Mouse (Mus musculus) brain, embryonic 18.5 days (tissue): ENCODE results near the gene Pdzrn4.

ENCODE experiments used
- DNase-seq: peaks from one replicate; pipeline ENCODE4 v3.0.0-alpha.2; 2012; ENCODE audit warnings: low read depth, low spot score

Gene Pdzrn4

DNA sequence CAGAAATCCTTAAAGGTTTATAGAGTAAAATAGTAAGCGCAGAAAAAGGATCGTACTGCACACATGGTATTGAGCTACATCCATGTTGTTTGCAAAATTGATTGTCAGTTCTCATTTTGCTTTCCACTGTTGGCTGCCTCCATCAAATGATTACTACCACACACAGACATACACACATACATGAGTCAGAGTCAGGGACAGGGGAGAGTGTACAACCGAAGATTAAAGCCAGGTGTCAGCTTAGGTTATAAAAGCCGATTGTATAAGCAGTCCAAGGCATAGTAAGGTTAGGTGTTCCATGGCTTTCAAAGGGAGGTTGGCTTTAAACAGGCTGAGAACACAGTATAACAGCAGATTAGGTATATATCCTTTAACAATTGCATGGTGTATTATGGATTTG, 343.2 kb downstream of the Pdzrn4 start:
- no peak for DNase-seq

DNA sequence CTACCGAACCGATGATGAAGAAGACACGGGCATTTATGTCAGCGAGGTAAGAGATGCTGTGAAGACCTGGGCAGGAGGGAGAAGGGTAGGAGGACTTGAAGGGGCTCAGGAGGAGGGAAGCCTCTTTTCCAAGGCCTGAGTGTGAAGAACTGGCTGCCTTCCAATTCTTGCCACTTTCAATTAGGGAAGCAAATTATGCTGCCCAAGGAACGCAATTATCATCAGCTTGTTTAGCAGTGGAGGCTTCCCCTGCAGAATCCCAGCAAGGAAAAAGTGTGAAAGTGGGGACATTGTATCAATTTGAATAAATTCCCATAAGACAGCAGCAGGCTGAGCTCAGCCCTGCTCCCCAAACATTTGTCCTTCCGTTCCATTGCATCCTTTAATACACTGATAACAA, 346.9 kb downstream of the Pdzrn4 start:
- DNase-seq, result no peak

DNA sequence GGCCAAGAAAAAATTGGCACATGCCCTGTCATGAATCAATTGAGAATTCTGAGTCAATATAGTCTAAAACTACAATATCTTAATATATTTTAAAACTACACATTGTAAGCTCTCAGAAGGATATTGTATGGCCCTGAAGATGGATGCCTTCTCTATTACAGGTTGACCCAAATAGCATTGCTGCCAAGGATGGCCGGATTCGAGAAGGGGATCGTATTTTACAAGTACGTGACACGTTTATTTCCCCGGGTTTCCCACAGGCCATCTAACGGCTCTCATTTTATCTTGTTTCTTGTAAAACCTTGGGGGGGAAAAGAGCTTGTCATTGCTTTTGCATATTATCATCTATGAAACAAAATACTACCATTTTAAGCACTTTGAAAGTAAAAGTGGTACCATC, 349.4 kb downstream of the Pdzrn4 start:
- no peak for DNase-seq

DNA sequence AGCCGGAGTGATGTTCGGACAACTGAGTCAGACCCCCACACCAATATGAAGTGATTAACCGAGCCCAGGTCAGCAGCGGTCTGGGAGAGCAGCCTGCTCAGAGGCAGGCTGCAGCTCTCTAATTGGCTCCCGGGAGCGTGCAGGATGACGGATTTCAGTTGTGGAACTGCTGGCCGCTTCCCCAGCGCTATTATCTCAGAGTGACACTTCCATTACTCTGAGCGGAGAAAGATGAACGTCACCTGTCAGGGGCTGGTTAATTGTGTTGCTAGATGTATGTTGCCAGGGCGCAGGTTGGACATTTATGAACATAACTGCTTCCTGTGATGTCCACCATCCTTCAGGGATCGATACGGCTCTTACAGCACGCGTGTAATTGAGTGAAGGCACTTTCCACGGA, 355.5 kb downstream of the Pdzrn4 start:
- no peak for DNase-seq

DNA sequence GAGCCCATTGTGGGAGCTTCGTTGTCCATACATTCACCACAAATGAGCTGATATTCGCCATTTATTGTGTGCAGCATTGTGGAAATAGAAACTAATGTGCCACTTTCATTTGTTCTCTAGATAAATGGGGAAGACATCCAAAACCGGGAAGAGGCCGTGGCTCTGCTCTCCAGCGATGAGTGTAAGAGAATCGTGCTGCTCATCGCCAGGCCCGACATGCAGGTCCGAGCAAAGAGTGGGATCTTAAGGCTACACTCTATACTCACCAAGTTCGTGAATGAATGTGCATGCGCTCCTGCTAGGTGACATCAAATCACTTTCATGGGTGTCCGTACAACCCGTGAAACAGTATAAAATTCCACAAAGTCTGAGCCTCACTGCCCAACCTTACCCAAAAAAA, 355.9 kb downstream of the Pdzrn4 start:
- DNase-seq, result no peak

DNA sequence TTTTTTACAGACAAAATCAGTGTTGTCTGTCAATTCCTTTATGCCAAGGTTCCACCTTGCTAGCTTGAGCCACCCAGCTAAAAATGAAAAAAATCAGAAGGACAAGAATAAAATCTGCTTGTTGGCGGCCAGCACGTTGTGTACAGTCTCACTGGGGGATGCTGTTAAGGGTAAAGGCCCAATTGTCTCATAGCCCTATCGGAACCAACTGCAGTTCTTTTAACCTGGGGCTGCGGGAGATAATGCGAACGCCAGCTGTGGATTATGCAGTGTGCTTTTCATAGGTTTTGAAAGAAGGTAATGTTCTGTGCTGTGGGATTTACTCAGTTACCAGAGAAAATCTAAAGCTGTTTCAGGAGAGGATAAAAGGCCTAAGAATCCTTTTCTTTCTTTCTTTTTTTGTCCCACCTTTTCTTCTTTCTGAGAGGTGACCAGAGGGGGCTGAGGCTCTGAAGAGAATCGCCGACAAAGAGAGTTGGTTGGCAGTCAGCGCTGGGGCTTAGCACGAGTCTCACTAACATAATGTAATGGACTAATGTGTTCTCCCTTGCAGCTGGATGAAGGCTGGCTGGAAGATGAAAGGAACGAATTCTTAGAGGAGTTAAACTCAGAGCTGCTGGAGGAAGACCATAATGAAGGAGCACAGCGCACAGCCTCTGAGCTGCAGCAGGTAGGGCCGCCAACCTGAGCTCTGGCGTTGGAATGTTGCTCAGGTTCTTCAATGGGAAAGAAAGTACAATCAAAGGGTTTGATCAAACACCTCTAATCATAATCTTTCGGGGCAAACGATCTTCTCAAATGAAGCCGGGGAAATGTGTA, 360.6 kb downstream of the Pdzrn4 start:
- no peak for DNase-seq

DNA sequence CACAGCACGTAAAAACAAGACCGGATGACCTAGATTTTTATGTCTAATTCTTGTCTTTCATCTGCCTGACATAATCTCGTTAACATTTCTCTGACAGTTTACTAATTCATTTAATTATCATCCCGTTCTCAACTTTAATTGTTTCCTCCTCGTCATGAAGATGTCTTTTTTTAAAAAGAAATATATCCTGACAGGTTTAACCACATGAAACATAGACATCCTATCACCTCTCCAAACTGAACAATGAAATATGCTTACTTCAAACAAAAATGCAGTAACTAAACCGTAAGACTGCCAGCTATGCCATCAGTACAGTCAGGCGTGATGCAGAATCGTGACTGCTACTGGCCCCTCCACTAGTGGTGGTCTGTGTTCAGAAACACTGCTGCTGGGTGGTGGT, 362.3 kb downstream of the Pdzrn4 start:
- no peak for DNase-seq

DNA sequence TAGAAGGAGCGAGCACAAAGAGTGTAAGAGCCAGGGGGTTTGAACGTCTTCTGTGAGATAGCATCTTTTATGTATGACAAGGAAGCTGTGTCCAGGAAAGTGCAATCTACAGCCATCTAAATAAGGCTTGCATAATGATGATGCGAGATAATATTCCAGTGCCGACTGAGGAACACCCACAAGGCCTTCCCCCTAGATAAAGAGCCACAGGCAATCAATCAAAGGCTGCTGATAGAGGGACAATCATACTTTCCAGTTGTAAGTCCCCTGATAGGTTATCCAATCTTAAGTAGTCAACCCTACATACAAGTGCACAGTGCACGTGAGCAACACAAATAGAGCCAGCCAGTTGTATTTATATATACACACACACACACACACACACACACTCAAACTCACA, 366.6 kb downstream of the Pdzrn4 start:
- no peak for DNase-seq

DNA sequence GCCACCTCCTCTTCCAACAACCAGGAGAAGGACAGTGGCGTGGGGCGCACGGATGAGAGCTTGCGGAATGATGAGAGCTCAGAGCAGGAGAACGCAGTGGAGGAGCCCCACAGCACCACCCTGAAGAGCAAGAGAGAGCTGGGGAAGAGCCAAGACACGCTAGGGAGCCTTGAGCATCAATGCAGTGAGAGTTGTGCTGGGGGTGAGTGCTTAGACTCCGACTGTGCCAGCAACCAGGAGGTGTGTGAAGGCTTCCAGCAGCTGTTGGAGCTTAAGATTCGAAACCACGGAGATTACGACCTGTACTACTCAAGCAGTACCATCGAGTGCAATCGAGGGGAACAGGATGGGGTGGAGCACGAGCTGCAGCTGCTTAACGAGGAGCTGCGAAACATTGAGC, 372.9 kb downstream of the Pdzrn4 start:
- no peak for DNase-seq

DNA sequence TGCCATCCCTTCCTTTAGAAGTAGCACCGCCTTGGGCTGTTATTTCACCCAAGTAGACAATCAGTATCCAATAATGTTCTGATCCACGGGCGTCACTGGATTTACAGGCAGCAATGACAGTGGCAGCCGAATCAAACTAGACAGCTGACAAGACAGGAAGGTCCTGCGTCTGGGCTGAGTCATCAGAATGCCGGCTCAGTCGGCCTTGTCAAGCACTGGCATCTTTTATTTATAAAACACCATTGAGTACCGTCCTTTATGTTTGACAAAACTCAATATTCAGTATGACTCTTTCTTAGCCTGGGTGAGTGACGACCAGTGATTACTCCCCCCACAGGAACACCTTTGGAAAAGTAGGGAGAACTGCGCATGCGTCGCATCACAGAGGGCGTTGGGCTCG, 391.4 kb downstream of the Pdzrn4 start:
- no peak for DNase-seq

DNA sequence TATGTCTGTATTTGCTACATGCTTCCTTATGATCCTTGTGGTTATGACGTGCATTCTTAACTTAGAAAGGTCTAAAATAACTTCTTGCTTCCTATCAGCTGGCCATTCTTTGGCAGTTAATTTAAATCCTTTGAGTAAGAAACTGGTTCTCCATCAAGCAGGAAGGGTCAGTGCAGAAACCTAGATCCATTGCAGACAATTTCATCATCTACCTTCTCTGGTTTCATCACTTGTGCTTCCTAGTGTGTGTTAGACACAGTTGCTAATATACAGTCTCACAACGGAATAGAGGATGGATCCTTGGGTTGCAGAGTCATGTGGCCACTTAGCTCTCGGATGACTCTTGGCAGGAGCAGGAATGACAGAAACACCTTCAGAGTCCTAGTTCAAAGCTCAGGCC, 397.6 kb downstream of the Pdzrn4 start:
- DNase-seq, result no peak

DNA sequence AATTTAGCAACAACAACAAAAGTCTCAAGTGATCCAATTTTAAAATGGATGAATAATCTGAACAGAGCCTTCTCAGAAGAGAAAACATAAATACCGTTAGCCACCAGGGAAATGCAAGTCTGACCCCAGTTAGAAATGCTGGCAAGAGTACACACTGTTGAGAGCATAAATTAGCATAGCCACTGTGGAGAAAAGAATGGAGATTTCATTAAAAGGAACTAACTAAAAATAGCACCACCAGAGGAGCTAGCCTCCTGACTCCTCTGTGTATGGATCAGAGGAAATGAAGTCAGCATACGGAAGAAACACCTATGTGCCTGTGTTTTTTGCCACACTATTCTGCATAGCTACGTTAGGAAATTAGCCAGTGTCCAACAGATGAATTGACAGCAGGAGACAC, 409.3 kb downstream of the Pdzrn4 start:
- DNase-seq, result no peak

DNA sequence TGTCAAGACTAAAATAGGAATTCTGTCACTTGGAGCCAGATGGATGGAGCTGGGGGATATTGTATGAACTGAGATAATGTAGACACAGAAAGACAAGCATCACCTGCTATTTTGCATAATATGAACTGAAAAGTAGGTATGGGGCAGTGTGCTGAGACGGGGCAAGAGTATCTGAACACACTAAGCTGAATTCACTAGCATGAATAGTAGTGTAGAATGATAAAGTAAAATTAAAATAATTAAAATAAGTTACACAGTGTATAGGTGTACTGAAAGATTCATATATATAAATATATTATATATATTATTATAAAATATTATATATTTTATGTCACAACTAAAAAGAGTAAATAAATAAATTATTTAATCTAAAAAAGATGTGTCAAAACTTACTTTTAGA, 409.7 kb downstream of the Pdzrn4 start:
- no peak for DNase-seq
